Mouse (Mus musculus) urinary bladder, adult 2 months (tissue): ENCODE data around the gene Cactin. TPM values are rescaled to one million over a fixed set of nuclear protein-coding genes. Genes with fewer than 3 reads are reported as not detected.

Experiments used
- DNase-seq: peaks from one replicate; pipeline ENCODE4 v3.0.0; 2022; ENCODE audit warnings: low spot score
- polyA plus RNA-seq: library from polyadenylated mRNA; depleted of rRNA; stranded (reverse); fragments of >200 nt; gene quantifications from 2 replicates; pipeline ENCODE4 v1.2.3, GENCODE M21; 2012

Cactin gene
- polyA plus RNA-seq, 1 experiment: 29.5 TPM

DNA sequence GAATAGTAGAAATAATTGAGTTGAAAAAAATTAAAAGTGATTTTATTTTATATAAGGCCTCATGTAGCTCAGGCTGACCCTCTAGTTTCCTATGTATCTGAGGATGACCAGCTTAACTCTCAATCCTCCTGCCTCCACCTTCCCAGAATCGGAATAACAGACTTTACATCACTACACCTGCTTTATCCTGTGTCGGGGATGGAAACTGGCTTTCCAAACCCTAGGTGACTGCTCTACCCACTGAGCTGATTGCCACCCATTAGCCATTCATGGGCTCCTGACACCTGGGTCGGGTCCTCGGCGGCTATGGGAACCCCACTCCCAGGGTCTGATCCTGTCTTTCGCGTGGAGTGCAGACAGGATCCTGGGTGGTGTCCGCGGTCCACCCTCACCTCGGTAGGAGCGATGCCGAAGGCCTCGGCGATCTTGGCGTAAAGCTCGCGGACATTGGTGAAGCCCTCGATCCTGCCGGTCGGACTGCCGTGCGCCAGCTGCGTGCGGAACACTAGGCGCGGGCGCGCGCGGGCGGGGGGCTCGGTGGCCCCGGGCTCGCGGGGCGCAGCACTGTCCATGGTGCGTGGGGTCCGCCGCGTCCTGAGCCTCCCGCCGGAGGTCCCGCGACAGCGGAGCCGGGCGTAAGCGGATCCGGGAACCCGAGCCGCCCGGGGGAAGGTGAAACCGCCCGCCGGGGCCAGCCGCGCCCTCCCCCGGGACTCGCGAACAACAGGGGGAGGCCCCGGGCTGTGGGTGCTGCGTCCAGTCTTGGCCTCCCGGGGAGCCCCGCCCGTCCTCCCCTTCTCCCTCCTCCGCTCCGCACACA lies 22.0 kb downstream of the Cactin start, which contains the start of gene Gipc3:
Gipc3 (minus strand) TSS at position 581 of the 820 bp plus-strand sequence.
- DNase-seq: no peak

DNA sequence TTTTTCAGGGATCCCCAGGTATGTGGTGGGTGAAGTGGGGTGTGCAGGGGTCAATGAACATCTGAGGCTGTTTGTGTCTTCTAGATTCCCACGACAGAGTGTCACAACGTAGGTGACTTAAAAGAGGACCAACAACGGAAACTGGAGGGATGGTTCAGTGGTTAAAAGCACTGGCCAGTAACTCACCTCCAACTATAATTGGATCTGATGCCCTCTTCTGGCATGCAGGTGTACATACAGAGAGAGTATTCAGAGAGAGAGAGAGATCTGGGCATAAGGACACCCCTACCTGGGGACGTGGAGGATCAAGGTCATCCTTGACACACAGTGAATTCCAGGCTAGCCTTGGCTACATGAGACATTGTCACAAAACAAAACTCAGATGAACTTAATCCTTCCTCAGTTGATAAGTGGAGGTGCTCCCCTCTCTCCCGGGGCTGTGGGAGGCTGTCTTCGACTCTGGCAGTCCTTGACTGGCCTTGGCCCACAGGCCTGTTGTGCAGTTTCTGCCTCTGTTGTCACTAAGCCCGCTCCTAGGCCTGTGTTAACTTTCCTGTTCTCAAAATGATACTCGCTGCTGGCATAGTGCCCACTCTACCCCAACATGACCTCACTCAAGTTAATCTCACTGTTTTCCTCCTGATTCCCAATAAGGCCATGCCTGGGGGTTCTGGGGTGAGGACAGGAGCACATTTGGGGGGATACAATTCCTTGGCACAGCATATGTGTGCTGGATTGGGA lies 23.7 kb downstream of the Cactin start:
- no peak for DNase-seq

DNA sequence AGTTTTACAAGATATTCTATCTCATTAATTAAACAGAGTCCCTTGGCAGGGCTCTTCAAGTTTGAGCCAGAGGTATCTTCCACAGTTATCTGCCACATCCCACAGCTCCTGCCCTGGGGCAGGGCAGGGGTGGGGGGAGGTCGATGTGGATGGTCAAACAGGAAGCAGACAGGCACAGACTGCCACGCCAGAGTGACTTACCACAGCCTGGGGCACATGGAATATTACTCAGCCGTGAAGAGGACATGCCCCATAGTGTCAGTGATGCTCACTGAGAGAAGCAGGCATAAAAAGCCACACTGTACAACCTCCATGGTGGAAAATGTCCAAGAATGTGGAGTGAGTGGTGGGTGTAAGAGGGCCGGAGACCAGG lies 24.2 kb downstream of the Cactin start:
- no peak for DNase-seq

DNA sequence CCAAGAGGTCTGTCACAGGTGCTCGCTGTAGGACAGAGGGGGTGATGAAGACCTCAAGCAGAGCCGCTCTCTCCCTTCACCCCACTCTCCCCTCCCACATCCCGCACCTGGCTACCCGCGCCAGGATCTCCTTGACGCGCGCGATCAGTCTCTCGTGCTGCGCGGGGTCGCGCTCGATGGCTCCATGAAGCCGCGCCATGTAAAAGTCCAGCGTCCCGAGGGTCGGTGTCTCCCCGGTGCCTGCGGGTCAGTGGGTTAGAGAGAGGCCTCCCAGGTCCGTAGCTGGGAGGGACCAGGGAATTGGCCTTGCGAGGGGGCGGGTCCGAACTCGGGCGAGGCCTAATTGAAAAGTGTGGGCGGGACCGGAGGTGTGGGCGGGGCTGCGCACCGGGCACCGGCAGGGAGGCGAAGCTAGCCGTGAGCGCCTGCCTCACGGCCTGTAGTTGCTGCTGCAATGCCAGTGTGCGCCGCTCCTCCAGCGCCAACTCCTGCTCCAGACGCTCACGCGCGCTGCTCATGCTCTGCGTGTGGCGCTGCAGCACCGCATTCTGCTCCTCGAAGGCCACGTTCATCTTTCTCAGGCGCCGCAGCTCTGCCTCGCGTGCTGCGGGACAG lies 25.7 kb downstream of the Cactin start:
- peak; percentile 51 for DNase-seq

DNA sequence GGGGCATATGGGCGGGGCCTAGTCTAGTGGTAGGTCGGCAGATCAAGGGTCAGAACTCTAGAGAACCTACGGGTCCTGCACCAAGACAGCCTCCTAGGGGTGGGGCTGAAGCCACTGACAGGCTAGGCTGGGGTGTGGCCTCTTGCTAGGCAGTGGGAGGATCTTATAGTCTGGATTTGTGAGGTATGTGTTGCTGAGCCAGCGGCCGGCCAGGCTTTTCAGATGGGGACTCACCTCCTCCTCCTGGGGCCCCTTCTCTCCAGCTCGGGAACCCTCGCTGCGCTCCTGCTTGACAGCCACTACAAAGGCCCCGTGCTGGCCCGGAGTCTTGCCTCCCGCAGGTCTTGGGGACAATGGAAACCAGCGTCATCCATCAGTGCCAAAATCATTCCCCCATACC lies 28.2 kb downstream of the Cactin start:
- no peak for DNase-seq

DNA sequence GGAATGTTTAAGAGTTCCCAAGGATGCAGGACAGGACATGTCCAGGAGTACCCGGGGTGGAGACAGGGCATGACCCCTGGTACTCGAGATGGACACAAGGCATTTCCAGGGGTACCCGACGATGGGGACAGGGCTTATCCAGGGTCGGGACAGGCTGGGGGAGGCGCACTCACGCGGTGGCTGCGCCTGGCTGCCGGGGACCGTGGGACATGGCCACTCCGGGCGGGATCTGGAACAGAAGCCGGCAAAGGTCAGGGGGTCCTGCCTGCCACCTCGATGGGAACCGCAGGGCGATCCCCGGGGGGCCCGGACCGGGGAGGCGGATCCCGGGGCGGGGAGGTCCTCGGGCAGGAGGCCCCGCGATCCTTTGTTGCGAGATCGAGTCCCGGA lies 29.1 kb downstream of the Cactin start:
- no peak for DNase-seq

DNA sequence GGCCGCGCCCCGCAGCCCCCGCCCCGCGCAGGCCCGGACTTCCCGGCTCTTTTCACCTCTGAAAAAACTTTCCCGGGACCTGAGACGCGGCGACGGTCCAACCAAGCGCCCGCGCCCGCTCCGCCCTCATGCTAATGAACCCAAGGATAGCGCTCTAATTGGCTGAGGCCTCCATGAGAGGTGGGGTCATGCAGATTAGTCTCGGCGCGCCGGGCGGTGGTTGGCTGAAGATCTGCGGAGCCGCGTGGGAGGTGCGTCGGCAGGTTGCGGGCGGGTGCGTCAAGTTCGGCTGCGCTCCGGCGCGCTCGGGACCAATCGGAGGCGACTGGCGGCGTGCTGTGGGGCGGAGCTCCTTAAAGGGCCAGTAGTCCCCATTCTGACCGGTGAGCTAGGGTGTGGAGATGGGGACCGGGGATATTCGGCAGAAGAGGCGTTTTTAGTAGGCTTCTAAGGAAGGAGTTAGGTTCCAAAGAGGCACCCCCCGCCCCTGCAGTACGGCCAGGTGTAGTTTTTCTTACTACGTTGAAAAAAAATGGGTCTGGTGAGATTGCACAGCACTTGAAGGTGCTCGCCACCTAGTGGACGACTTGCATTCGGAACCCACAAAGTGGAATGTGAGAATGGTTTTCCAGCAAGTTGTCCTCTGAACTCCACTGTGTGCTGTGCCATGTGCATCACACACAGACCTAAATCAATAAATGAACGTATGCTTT lies 29.6 kb downstream of the Cactin start, which contains the start of gene Hmg20b:
Hmg20b (minus strand) TSS at position 130 of the 713 bp plus-strand sequence.
- DNase-seq: peak; percentile 96

DNA sequence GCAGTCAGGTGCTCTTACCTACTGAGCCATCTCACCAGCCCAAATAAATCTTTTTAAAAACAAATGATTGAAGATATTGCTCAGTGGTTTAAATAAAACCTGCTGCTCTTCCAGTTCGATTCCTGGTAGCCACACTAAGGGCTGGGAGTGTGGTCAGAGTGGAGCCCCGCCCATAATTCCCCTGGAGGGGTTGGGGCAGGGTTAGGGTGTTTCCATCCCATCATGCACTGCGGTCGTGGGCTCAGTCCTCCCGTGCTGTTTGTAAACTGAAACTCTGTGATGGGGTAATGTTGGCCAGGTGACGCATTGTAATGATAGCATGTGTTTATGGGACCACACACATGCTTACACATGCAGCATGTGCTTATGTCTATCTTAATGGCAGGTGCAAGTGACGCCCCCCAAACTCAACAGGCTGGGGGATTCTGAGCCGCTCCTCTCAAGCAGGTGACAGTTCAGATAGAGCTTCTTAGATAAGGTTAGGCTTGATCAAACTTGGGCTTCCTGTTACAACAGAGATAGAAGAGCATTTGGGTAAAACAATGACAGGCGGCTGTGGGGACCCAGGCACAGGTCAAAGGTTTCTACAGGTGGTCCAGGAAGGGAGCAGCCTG lies 30.9 kb downstream of the Cactin start:
- DNase-seq: no peak

DNA sequence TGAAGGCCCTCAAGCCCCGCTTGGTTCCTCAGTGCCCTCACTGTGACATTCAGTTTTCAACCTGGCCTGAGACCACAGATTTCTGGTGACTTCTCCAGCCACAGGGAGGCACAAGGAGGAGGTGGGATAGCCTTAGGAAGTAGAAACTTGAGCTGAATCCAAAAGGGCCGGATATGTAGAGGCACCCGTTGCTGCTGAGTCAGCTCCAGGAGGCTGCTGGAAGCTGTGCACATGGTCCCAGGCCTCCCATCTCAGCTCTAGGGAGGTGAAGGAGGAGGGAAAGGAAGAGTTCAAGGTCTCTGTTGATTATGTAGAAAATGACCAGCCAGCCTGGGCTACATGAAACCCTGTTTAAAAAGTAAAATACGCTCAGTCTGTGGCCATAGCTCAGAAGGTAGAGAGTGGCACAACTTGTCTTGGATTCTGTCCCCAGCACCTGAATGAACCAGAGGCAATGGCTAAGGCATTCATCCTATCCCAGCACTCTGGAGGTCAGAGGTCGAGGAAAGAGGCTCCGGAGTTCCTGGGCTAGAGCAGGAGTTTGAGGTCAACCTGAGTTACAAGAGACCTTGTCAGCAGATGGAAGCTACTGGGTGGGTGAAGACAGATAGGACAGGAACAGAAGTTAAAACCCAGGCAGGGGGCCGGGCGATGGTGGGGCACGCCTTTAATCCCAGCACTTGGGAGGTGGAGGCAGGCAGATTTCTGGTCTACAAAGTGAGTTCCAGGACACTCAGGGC lies 34.0 kb downstream of the Cactin start:
- DNase-seq: no peak

DNA sequence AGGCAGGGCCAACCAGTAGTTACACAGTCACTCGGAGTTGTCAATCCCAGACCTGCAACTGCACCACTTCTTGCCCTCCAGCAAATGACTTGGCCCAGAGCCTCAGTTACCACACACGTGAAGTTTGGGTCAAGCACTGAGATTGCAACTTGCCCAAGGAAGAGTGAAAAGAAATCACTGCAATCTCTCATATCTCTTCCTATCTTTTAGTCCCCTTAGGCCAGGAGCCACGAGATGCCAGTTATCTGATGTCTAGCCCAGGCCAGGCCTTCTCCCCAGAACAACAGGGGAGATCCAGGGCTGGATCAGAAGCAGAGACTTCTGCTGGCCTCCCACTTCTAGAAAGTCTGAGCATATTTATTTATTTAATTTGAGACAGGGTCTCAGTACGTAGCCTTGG lies 34.6 kb downstream of the Cactin start:
- no peak for DNase-seq

DNA sequence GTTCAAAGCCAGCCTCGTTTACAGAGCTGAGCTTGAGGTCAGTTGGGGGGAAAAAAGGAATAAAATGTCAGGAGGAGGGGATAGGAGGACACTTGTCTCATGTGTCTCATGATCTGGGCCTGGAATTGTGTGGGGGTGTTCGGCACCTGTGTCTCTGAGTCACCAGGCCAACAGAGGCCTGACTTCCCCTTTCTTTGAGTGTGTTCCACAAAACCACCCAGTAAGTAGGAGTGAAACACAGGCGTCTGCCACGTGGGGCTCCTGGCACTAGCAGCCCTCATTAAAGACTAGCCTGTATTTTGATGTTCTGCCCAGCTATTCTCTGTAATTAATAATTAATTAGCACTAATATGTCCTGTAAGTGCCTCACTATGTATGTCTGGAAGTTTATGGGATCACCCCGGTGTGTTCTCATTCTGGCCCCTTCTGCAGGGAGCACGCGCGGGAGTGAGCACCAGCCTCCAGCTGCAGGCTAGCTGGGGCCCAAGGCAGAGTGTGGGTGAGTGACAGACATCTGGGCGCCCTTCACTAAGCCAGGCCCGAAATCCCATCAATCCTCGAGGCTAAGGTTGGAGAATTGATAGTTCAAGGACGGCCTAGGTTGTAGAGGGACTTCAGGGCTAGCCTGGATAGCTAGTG lies 35.6 kb downstream of the Cactin start:
- DNase-seq: no peak

DNA sequence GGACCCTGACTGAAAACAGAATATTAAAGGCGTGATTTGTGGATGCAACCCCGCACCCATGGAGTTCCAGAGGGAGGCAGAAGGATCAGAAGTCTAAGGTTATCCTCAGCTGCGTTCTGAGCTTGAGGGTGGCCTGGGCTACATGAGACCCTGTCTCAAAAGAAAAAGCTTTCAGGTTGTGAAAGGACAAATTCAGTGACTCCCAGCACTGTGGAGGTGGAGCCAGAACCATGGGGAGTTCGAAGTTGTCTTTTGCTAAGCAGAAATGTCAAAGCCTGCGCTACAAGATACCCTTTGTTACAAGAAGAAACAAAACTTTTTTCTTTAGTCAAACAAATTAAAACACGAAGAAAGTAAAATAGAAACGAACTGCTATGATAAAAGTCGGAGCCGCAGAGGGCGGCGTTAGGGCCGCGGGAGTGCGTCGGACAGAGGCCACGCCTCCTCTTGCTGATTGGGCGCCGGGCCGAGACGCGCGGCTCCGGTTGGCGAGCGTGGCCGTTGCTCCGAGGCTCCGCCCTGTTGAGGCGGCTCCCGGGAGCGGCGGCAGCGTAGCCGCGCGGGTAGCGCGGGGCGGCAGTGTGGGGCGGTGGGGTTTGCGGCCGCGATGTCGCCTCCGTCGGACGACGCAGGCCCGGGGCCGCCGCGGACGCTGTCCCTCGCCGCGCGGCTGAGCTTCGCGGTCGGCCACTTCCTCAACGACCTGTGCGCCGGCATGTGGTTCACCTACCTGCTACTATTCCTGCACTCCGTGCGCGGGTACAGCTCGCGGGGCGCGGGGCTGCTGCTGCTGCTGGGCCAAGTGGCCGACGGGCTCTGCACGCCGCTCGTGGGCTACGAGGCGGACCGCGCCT lies 36.3 kb downstream of the Cactin start, which contains the start of gene Mfsd12:
Mfsd12 (plus strand) TSS at position 501 of the 854 bp plus-strand sequence.
- peak; percentile 81 for DNase-seq

DNA sequence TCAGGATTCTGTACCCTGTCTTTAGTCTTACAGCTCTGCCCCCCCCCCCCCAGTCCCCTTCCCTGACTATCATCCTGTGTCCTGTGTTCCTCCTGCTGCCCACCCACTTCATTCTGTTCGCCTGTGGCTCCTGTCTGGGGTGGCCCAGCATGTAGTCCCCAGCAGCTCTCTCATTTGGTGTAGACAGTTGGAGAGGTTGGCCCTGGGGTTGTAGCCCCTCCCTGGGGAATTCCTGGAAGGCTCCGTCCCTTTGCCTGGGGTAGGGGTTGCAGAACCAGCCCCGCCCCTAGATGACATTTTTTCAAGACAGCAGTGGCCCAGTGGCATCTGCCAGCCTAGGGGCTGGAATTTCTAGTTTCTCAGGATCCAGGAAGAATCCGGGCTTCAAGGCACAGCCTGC lies 37.3 kb downstream of the Cactin start:
- no peak for DNase-seq

DNA sequence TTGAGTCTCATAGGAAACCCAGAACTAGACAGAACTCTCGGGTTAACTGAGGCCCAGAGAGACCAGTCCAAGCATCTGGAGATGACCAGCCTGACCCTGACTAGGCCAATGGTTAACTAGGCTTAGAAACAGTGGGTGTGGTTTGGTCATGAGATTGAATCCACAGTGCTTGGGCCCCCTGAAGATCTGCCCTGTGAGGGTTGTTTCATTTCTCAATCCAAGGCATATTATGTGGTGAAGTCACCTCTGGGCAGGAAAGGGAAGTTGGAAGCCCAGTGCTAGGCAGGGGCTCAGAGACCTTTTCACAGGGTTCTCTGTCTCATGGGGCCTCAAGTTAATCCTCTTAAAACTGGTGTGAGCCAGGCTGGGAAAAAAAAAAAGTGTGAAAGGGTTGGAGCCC lies 37.9 kb downstream of the Cactin start:
- no peak for DNase-seq

DNA sequence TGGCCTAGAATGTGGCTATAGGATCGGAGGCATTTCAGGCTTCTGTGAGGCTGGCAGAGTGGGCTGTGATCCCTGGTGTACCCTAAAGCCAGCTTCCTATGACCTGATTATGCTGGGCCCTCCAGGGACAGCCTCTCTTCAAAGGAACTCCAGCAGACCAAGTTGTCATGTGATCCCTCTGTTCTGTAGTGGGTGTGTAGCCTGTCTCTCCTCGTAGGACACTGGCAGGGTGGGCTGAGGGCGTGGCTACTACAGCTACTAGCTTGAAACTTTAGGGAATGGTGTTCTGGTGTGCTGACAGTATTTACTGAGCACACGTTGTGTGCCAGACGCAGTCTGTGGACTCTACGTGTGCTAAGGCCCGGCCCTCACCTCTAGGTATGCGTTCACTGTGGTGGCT lies 39.8 kb downstream of the Cactin start:
- DNase-seq: no peak

DNA sequence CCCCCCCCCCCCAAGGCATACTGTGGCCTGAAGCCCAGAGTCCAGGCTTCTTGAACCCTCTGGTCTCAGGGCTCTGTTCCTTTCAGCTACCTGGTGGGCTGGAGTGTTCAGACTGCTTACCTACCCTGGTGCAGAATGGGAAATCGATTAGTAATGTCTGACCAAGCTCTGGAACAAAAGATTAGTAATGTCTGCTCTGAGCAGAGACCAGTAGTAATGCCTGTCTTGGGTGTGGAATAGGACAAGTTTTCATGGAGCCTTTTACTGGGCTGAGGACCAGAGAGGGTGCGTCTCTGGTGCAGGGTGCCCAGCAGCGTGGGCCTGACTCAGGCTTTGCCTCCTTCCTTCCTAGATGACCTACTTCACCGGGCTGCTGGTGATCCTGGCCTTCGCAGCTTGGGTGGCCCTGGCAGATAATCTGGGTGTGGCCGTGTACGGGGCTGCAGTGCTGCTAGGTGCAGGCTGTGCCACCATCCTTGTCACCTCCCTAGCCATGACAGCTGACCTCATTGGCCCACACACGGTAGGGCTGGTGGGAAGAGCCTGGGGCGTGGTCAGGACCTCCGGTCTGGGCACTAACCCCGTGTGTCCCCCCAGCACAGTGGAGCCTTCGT lies 41.5 kb downstream of the Cactin start:
- no peak for DNase-seq

DNA sequence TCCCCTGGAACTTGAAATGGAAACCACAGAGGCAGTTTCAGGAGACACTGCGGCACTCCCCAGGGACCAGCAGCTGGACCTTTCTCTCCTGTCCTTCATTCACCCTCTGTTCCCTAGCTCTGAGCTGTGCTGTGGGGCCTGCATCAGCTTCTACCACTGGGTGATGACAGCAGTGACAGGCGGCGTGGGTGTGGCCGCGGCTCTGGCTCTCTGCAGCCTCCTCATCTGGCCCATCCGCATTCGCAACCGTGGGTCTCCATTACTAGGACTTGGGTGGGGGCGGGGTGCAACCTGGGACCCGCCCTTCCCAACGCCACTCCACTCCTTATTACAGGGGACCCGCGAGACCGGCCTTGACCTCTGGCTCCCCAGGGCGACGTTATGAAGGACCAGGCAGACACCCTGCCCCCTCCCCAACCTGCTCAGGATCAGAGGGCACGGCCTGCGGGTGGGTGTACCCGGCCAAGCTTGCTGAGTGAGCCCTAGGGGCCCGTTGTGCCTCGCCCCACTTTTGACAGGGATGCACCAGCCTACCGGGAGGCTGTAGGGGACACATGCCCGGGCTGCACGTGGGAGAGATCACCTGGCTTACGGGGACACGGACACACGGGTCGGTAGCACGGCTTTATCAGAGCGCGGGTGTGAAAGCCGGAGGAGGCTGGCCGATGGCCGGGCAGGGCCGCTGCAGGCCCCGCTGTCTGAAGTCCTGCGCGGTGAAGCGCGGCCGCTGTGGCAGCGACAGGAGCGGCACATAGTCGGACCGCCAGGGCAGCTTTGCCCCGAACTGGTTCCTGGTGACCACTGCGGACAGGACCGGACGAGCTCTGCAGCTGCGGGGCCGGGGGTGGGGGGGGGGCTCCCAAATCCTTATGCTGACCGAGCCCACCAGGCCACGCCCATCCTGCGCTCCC lies 42.8 kb downstream of the Cactin start:
- no peak for DNase-seq

DNA sequence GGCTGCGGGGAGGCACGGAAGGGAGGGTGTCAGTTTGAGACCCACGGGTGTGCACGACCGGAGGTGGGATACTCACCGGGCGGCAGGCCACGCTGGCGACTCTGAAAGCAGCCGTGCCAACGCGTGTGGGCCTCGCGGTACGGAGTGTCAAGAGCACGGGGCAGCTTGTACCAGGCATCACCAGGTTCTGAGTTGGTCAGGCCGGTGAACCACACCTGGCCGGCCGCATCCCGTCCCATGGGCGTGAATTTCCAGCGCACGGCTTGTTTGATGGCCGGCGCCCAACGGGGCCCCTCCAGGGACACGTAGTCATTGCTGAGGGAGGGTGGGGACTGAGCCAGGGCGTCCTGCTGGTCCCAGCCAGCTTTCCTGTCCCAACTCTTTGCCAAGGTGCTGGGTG lies 43.8 kb downstream of the Cactin start:
- DNase-seq: no peak
